Mouse (Mus musculus) olfactory bulb, adult 2 months (tissue): ENCODE data around the gene Stk11.

ENCODE experiments used
- CTCF ChIP-seq: fragments of 200-500 bp; IDR thresholded peaks from 2 replicates; pipeline ENCODE4 v1.5.1; 2012; ENCODE audit warnings: low read depth, mild to moderate bottlenecking, low read length, moderate library complexity; ENCODE audit not compliant: insufficient read depth
- POLR2A ChIP-seq: fragments of 200-500 bp; IDR thresholded peaks from 2 replicates; pipeline ENCODE4 v1.6.1; 2012; ENCODE audit warnings: mild to moderate bottlenecking, low read depth, low read length, moderate library complexity; ENCODE audit not compliant: insufficient read depth

GRCm38 (mm10) chr10:80161522-80162242 is 46.1 kb downstream of the Stk11 start:
- TF ChIP-seq CTCF: no peak
- no peak for TF ChIP-seq POLR2A
